Mouse (Mus musculus): ENCODE results near the gene Tomm70a. TPM values are rescaled to one million over a fixed set of nuclear protein-coding genes. Genes with fewer than 3 reads are reported as not detected.

Gene Tomm70a
- polyA plus RNA-seq, 2 experiments: 31.1 to 47.6 TPM

DNA sequence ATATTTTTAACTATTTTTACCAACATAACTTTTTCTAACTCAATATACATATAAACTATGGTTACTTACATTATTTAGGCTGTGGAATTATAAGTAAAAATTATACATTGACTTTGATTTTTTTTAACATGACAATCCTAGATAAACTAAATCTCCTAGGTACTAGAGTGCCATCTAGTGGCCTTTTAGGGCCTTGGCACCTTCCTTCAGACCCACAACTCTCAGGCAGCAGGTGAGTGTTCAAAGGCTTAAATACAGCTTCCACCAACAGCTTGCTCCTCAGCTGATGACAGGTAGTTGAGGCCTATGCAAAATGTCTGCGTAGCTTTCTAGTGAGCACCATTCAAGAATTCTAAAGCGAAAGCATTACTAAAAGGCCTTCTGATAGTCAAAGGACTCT, 55.8 kb downstream of the Tomm70a start:
- Histone ChIP-seq H3K27ac (replicated peaks; ENCODE audit: low read depth, low read length) (no peak overlapping the region), H3K36me3 (ENCODE audit: control insufficient read depth, insufficient read depth, low read length) (peaks cover 57% of the 10 kb centered on the region), H3K9me3 (ENCODE audit: control insufficient read depth, low read length) (no peaks in the 10 kb centered on the region), H3K27me3 (ENCODE audit: control insufficient read depth, insufficient read depth, low read length) (no peaks in the 10 kb centered on the region), H3K4me1 (ENCODE audit: control insufficient read depth, insufficient read depth, low read length) (no peaks in the 10 kb centered on the region), H3K9ac (ENCODE audit: low read depth, low read length, severe bottlenecking) (no peak overlapping the region), H3K4me3 (replicated peaks; ENCODE audit: low read length) (no peak overlapping the region), H3K4me2 (replicated peaks; ENCODE audit: low read depth, low read length, severe bottlenecking) (no peak overlapping the region)
- no peak for TF ChIP-seq POLR2A (IDR thresholded peaks at IDR 0.05; ENCODE audit: borderline replicate concordance, extremely low read depth, insufficient read depth, insufficient read length)
- DNase-seq (ENCODE audit: low spot score) (peak; percentile 89), ATAC-seq (ENCODE audit: low FRiP score, low read depth) (no peak)
- WGBS: 63% methylated on average over 2 of the region's 2 CpGs

- H3K36me3 ChIP-seq (ENCODE audit: control insufficient read depth, insufficient read depth, low read length): peaks cover 57% of the 10 kb centered on the region
These were observed 56.2 kb downstream of the Tomm70a start for GRCm38 (mm10) chr16:57177664-57178063.

DNA sequence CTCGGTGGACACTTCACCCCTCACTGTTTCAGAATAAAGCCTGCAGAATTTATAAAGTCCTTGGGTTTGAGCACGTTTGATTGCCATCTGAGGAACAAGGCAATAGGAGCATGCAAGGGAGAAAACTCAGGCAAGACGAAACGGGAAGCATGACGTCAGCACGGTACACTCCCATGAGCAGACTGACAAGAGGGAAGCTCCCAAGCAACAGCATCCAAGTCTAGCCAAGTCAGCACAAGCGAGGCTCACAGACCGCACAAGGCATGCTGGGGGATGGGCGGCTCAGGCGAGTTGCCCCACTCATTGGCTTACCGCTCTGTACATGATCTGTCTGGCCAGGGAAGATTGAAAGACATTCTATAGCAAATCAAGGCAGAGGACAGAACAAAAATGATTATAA, 59.7 kb downstream of the Tomm70a start:
- peaks cover 60% of the 10 kb centered on the region for H3K36me3 ChIP-seq (ENCODE audit: control insufficient read depth, insufficient read depth, low read length)
- no peaks in the 10 kb centered on the region for H3K9me3 ChIP-seq (ENCODE audit: control insufficient read depth, low read length)
- 82% methylated on average over 11 of the region's 11 CpGs for WGBS
- TF ChIP-seq POLR2A (IDR thresholded peaks at IDR 0.05; ENCODE audit: borderline replicate concordance, extremely low read depth, insufficient read depth, insufficient read length): no peak
- no peaks in the 10 kb centered on the region for H3K27me3 ChIP-seq (ENCODE audit: control insufficient read depth, insufficient read depth, low read length)
- no peak overlapping the region for H3K27ac ChIP-seq (replicated peaks; ENCODE audit: low read depth, low read length)
- no peak overlapping the region for H3K9ac ChIP-seq (ENCODE audit: low read depth, low read length, severe bottlenecking)
- DNase-seq (ENCODE audit: low spot score): no peak
- no peak for ATAC-seq (ENCODE audit: low FRiP score, low read depth)
- no peak overlapping the region for H3K4me3 ChIP-seq (replicated peaks; ENCODE audit: low read length)
- no peaks in the 10 kb centered on the region for H3K4me1 ChIP-seq (ENCODE audit: control insufficient read depth, insufficient read depth, low read length)
- no peak overlapping the region for H3K4me2 ChIP-seq (replicated peaks; ENCODE audit: low read depth, low read length, severe bottlenecking)

More at GRCm38 (mm10) chr16:57177664-57178063, 56.2 kb downstream of the Tomm70a start:
- H3K27ac ChIP-seq (replicated peaks; ENCODE audit: low read depth, low read length): no peak overlapping the region
- no peak overlapping the region for H3K4me2 ChIP-seq (replicated peaks; ENCODE audit: low read depth, low read length, severe bottlenecking)
- no peak for DNase-seq (ENCODE audit: low spot score)
- no peak for ATAC-seq (ENCODE audit: low FRiP score, low read depth)
- WGBS: 91% methylated on average over 10 of the region's 10 CpGs
- H3K9me3 ChIP-seq (ENCODE audit: control insufficient read depth, low read length): no peaks in the 10 kb centered on the region
- TF ChIP-seq POLR2A (IDR thresholded peaks at IDR 0.05; ENCODE audit: borderline replicate concordance, extremely low read depth, insufficient read depth, insufficient read length): no peak
- H3K9ac ChIP-seq (ENCODE audit: low read depth, low read length, severe bottlenecking): no peak overlapping the region
- no peaks in the 10 kb centered on the region for H3K27me3 ChIP-seq (ENCODE audit: control insufficient read depth, insufficient read depth, low read length)
- H3K4me1 ChIP-seq (ENCODE audit: control insufficient read depth, insufficient read depth, low read length): no peaks in the 10 kb centered on the region
- no peak overlapping the region for H3K4me3 ChIP-seq (replicated peaks; ENCODE audit: low read length)

GRCm38 (mm10) chr16:57182037-57182436, 60.5 kb downstream of the Tomm70a start:
- Histone ChIP-seq H3K9me3 (ENCODE audit: control insufficient read depth, low read length) (no peaks in the 10 kb centered on the region), H3K4me2 (replicated peaks; ENCODE audit: low read depth, low read length, severe bottlenecking) (no peak overlapping the region), H3K9ac (ENCODE audit: low read depth, low read length, severe bottlenecking) (no peak overlapping the region), H3K36me3 (ENCODE audit: control insufficient read depth, insufficient read depth, low read length) (peaks cover 55% of the 10 kb centered on the region), H3K27me3 (ENCODE audit: control insufficient read depth, insufficient read depth, low read length) (no peaks in the 10 kb centered on the region), H3K27ac (replicated peaks; ENCODE audit: low read depth, low read length) (no peak overlapping the region), H3K4me3 (replicated peaks; ENCODE audit: low read length) (no peak overlapping the region), H3K4me1 (ENCODE audit: control insufficient read depth, insufficient read depth, low read length) (no peaks in the 10 kb centered on the region)
- 87% methylated on average over 5 of the region's 5 CpGs for WGBS
- no peak for ATAC-seq (ENCODE audit: low FRiP score, low read depth)
- DNase-seq (ENCODE audit: low spot score): no peak
- no peak for TF ChIP-seq POLR2A (IDR thresholded peaks at IDR 0.05; ENCODE audit: borderline replicate concordance, extremely low read depth, insufficient read depth, insufficient read length)

- TF ChIP-seq POLR2A (IDR thresholded peaks at IDR 0.05; ENCODE audit: borderline replicate concordance, extremely low read depth, insufficient read depth, insufficient read length): no peak
- H3K27me3 ChIP-seq (ENCODE audit: control insufficient read depth, insufficient read depth, low read length): no peaks in the 10 kb centered on the region
- 93% methylated on average over 4 of the region's 4 CpGs for WGBS
- H3K4me1 ChIP-seq (ENCODE audit: control insufficient read depth, insufficient read depth, low read length): no peaks in the 10 kb centered on the region
- ATAC-seq (ENCODE audit: low FRiP score, low read depth) (no peak), DNase-seq (ENCODE audit: low spot score) (no peak)
- peaks cover 57% of the 10 kb centered on the region for H3K36me3 ChIP-seq (ENCODE audit: control insufficient read depth, insufficient read depth, low read length)
- H3K9ac ChIP-seq (ENCODE audit: low read depth, low read length, severe bottlenecking): no peak overlapping the region
- H3K4me3 ChIP-seq (replicated peaks; ENCODE audit: low read length): no peak overlapping the region
- H3K4me2 ChIP-seq (replicated peaks; ENCODE audit: low read depth, low read length, severe bottlenecking): no peak overlapping the region
- H3K9me3 ChIP-seq (ENCODE audit: control insufficient read depth, low read length): no peaks in the 10 kb centered on the region
- H3K27ac ChIP-seq (replicated peaks; ENCODE audit: low read depth, low read length): no peak overlapping the region
These were observed 65.1 kb downstream of the Tomm70a start for GRCm38 (mm10) chr16:57186618-57187017.

DNA sequence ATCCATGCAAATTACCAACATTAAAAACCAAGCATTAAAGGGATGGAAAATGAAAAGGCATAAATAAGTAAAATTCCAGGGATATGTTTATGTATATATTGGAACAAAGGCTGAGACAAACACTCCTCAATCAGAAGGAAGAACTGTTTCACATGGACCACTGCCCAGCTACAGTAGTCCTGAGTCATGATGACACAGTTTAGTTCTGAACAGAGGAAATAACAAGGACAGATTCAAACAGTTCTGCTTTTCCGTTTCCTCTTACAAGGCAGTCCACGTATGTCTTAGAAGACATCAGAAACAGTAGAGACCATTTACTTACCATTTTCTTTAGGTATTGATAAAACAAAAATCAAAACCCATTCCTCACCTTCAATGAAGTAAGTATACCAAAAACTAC, 68.0 kb downstream of the Tomm70a start:
- DNase-seq (ENCODE audit: low spot score) (no peak), ATAC-seq (ENCODE audit: low FRiP score, low read depth) (no peak)
- 92% methylated on average over 2 of the region's 2 CpGs for WGBS
- Histone ChIP-seq H3K27me3 (ENCODE audit: control insufficient read depth, insufficient read depth, low read length) (no peaks in the 10 kb centered on the region), H3K36me3 (ENCODE audit: control insufficient read depth, insufficient read depth, low read length) (peaks cover 54% of the 10 kb centered on the region), H3K9me3 (ENCODE audit: control insufficient read depth, low read length) (no peaks in the 10 kb centered on the region), H3K4me1 (ENCODE audit: control insufficient read depth, insufficient read depth, low read length) (no peaks in the 10 kb centered on the region), H3K4me2 (replicated peaks; ENCODE audit: low read depth, low read length, severe bottlenecking) (no peak overlapping the region), H3K9ac (ENCODE audit: low read depth, low read length, severe bottlenecking) (no peak overlapping the region), H3K4me3 (replicated peaks; ENCODE audit: low read length) (no peak overlapping the region), H3K27ac (replicated peaks; ENCODE audit: low read depth, low read length) (no peak overlapping the region)
- no peak for TF ChIP-seq POLR2A (IDR thresholded peaks at IDR 0.05; ENCODE audit: borderline replicate concordance, extremely low read depth, insufficient read depth, insufficient read length)
